In the genomic region with DNA sequence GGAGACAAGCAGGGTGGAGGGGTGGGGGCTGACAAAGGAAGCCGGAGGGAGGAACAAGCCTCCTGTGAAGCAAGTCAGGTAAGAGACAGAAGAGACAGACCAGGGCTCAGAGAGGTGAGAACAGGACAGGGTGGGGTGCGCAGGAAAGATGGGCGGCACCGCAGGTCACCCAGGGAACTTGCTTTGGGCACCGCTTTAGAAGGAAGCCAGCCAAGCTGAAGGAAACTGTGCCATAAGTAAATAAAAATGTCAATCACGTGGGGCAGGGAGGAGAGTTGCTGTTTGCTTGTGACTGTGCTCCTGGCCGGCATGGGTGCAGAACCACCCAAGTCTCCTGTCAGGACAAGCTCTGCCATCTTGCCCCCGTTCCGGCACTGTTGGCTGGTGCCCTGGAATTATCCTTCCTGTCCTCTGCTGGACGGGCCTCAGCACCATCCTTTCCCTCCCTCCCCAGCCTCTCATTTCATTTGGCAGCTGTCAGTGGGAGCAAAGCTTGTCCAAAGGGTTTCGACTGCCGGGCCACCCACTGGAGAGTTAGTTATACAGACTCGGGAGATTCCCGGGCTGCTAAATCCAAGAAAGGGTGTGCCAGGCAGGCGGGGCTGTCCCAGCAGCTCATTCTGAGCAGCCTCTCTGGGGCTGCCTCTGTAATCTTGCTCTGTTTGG, we compare ENCODE assay signal across 16 mouse cellular contexts. TPM values are rescaled to one million over a fixed set of nuclear protein-coding genes. Genes with fewer than 3 reads are reported as not detected.
DNase-seq lines count a peak whose midpoint lies in the region.
"Had no signal": no experiment of that assay in that cellular context is flagged by ENCODE, and none has a peak within 500 bp of the region (broad histone marks: within the 10 kb centered on the region; RNA-seq: fewer than 3 reads in every experiment).

No protein-coding gene starts in this region.

- intact Hi-C loops in left cerebral cortex, postnatal 36 days (cut with DNase I) = no loop called here

- peak; percentile 15 for DNase-seq in gastrocnemius, adult 18-20 months (ENCODE audit: low spot score)
- no peak for DNase-seq in gastrocnemius, postnatal 4 days (ENCODE audit: low spot score in 2 of 2)
- DNase-seq in adipocyte (ENCODE audit: low spot score) = peak; percentile 55
- peak; percentile 43 for DNase-seq in gastrocnemius, postnatal 25 days
- DNase-seq in lung, postnatal 25 days (ENCODE audit: low spot score) = peak; percentile 31
- DNase-seq in kidney, adult 18-20 months = no peak
- no peak for DNase-seq in frontal cortex, adult 2 months (ENCODE audit: extremely low spot score in 1 of 2, low spot score in 1 of 2)
- no peak for DNase-seq in left cerebral cortex, postnatal 36 days (ENCODE audit: low spot score in 2 of 2)
- DNase-seq: kidney, adult 8-10 months; liver, embryonic 13.5 days had no signal

RNA-seq across cellular contexts. Expression of a gene that starts 7.2 kb away (rescaled TPM):
- total RNA-seq in gastrocnemius, adult 18-20 months (2021) = not detected
- total RNA-seq in gastrocnemius, postnatal 4 days (2021) = not detected
- total RNA-seq in gastrocnemius, postnatal 25 days (2021) = not detected
- not detected in 2 replicates for polyA plus RNA-seq in frontal cortex, adult 2 months (2012; rRNA removed)
- not detected for total RNA-seq in left cerebral cortex, postnatal 36 days (2021)
- total RNA-seq: CH12.LX; granulocyte monocyte progenitor cell, adult 5-6 weeks; heart, postnatal 14 days; layer of hippocampus, postnatal 14 days had no signal
- polyA plus RNA-seq: liver, embryonic 13.5 days; midbrain, embryonic 10.5 days; neural tube, embryonic 13.5 days had no signal

Comparison
In these comparisons a context has a peak if more than half of its experiments do, and no peak if none do; other contexts are left out.
1. DNase-seq: peak in gastrocnemius, adult 18-20 months (single experiment), adipocyte (single experiment), gastrocnemius, postnatal 25 days (single experiment) and lung, postnatal 25 days (single experiment); none in gastrocnemius, postnatal 4 days (0 of 2), kidney, adult 18-20 months (single experiment), frontal cortex, adult 2 months (0 of 2) and left cerebral cortex, postnatal 36 days (0 of 2).